In the genomic region with DNA sequence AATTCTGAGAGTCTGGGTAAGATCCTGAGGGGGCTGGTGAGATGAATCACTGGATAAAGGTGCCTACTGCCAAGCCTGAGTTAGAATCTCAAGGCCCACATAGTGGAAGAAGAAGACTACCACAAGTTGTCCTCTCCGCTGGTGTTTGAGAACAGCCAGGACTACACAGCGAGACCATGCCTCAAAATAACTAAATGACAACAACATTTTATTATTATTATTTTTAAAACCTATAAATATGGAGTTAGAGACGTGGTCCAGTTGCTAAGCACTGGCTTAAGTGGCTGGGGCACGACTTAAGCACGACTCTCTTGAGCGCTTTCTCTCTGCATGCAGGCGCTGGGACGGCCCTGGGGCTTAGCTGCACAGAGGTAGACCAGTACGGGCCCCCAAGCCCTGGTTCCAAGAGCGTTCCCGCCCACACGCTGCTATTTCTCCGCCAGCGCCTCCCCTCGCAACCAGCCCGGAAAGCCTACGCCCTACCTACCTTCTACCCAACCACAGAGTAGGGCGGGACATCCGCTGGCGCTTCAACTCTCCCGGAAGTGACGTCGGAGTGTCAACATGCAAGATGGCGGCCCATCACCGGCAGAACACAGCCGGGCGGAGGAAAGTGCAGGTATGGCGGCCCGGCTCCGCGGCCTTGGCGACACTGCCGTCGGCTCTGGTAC, we compare ENCODE assay signal across 8 mouse cellular contexts. TPM values are rescaled to one million over a fixed set of nuclear protein-coding genes. Genes with fewer than 3 reads are reported as not detected.
DNase-seq lines count a peak whose midpoint lies in the region; ATAC-seq lines count a peak whose summit lies in the region.

Gene Wdr48, plus strand, starts transcription at position 540 of the 671 bp plus-strand sequence.

- peak within 1 kb of the TSS; percentile 100 for H3K4me3 ChIP-seq in heart, embryonic 10.5 days
- peak within 1 kb of the TSS; percentile 93 for H3K4me3 ChIP-seq in kidney, embryonic 15.5 days (replicated peaks)

- 4% methylated on average over 34 of the region's 34 CpGs for WGBS in heart, embryonic 10.5 days
- 3% methylated on average over 34 of the region's 34 CpGs for WGBS in kidney, embryonic 15.5 days

- H3K9me3 ChIP-seq in heart, embryonic 10.5 days, result no peaks in the 10 kb centered on the region
- H3K9me3 ChIP-seq in kidney, embryonic 15.5 days (replicated peaks), result no peaks in the 10 kb centered on the region

- H3K36me3 ChIP-seq in heart, embryonic 10.5 days, result no peaks in the 10 kb centered on the region; the same call in 1 of the 2 replicates
- peaks cover 2% of the 10 kb centered on the region; the same call in 1 of the 2 replicates for H3K36me3 ChIP-seq in kidney, embryonic 15.5 days

- peak within 1 kb of the TSS; percentile 94 for H3K27ac ChIP-seq in heart, embryonic 10.5 days
- H3K27ac ChIP-seq in kidney, embryonic 15.5 days, result peak within 1 kb of the TSS; percentile 89

- ATAC-seq in erythroblast, adult 5-6 weeks (replicated peaks; ENCODE audit: low FRiP score, poor library complexity, severe bottlenecking), result peak; percentile 99
- peak; percentile 99 for ATAC-seq in kidney, embryonic 15.5 days (replicated peaks; ENCODE audit: low FRiP score)
- ATAC-seq in monocyte, adult 5-6 weeks (replicated peaks; ENCODE audit: insufficient number of reproducible peaks, low FRiP score, low TSS enrichment, poor library complexity, severe bottlenecking), result peak; percentile 96

- peak within 1 kb of the TSS; percentile 90 for H3K9ac ChIP-seq in kidney, embryonic 15.5 days

- no peaks in the 10 kb centered on the region for H3K27me3 ChIP-seq in heart, embryonic 10.5 days (ENCODE audit: insufficient read depth, poor library complexity, severe bottlenecking)
- H3K27me3 ChIP-seq in kidney, embryonic 15.5 days, result no peaks in the 10 kb centered on the region

- peak within 1 kb of the TSS; percentile 87 for H3K4me2 ChIP-seq in kidney, embryonic 15.5 days

- peaks cover 15% of the 10 kb centered on the region for H3K4me1 ChIP-seq in heart, embryonic 10.5 days
- H3K4me1 ChIP-seq in kidney, embryonic 15.5 days, result peaks cover 13% of the 10 kb centered on the region

- DNase-seq in B cell, adult 2 months, result peak; percentile 97 to 98
- peak; percentile 99 for DNase-seq in brain, adult 2 months (ENCODE audit: low read depth, low spot score)
- peak; percentile 100 for DNase-seq in heart, embryonic 10.5 days (ENCODE audit: low spot score)
- peak; percentile 95 for DNase-seq in liver
- peak; percentile 95 to 96 for DNase-seq in spleen, postnatal 4 days (ENCODE audit: low spot score in 2 of 2)

RNA-seq across cellular contexts. Expression of gene Wdr48, which starts in this region (rescaled TPM):
- total RNA-seq in erythroblast, adult 5-6 weeks (2015; ENCODE audit: low replicate concordance), result 31.3 and 85.3 TPM in 2 replicates
- 23.1 and 25.5 TPM in 2 replicates for total RNA-seq in erythroblast, adult 5-6 weeks (2017; ENCODE audit: low replicate concordance)
- 49.8 and 53.2 TPM in 2 replicates for polyA plus RNA-seq in heart, embryonic 10.5 days (2016; fragmentation: Nextera tagmentation; extraction: Ambion mirVana)
- polyA plus RNA-seq in kidney, embryonic 15.5 days (2015; fragmentation: Nextera tagmentation; extraction: Ambion mirVana), result 51.9 and 53.6 TPM in 2 replicates
- 34.3 to 58.8 TPM (median 53.3 TPM) in 3 replicates for total RNA-seq in monocyte, adult 5-6 weeks (2017)

Comparison
In these comparisons a context has a peak if more than half of its experiments do, and no peak if none do; other contexts are left out.
1. Peak in every context shown above with its lines: DNase-seq, ATAC-seq, H3K4me3 ChIP-seq and H3K27ac ChIP-seq.